Mouse (Mus musculus): Measurements from ENCODE around the gene Gm45140. TPM values are rescaled to one million over a fixed set of nuclear protein-coding genes. Genes with fewer than 3 reads are reported as not detected.

The Gm45140 gene
- polyA plus RNA-seq, 1 experiment, result 6.8 TPM

GRCm38 (mm10) chr6:87748078-87748477 lies 87.5 kb downstream of the Gm45140 start:
- DNase-seq (ENCODE audit: low read depth), result no peak
- TF ChIP-seq CTCF (IDR thresholded peaks at IDR 0.05; ENCODE audit: borderline replicate concordance, extremely low read depth, insufficient read depth, insufficient read length) (no peak), POLR2A (IDR thresholded peaks at IDR 0.05; ENCODE audit: borderline replicate concordance, extremely low read depth, insufficient read depth, insufficient read length, poor library complexity, severe bottlenecking) (no peak)

DNA sequence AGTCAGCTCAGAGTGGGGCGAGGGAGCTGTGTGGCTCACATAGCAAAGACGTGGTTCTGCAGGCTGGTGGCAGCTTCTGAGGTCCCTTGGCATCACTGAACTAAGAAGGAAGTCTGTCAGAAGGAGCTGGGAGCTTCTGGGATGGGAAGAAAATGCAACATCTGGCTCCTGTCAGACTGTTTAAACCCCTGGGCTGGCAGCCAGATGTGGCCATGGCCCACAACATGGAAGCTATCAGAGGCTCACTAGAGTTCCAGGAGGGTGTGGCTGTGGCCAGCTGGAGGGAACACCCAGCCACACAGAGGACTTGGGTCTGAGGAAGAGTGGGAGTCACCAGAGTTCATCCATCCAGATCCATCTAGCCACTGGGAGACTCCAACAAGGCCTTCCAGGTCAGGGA lies 88.7 kb downstream of the Gm45140 start:
- no peak for TF ChIP-seq CTCF (IDR thresholded peaks at IDR 0.05; ENCODE audit: borderline replicate concordance, extremely low read depth, insufficient read depth, insufficient read length)
- no peak for TF ChIP-seq POLR2A (IDR thresholded peaks at IDR 0.05; ENCODE audit: borderline replicate concordance, extremely low read depth, insufficient read depth, insufficient read length, poor library complexity, severe bottlenecking)
- DNase-seq (ENCODE audit: low read depth), result no peak

GRCm38 (mm10) chr6:87746059-87746458 lies 89.5 kb downstream of the Gm45140 start:
- TF ChIP-seq CTCF (IDR thresholded peaks at IDR 0.05; ENCODE audit: borderline replicate concordance, extremely low read depth, insufficient read depth, insufficient read length), result no peak
- no peak for TF ChIP-seq POLR2A (IDR thresholded peaks at IDR 0.05; ENCODE audit: borderline replicate concordance, extremely low read depth, insufficient read depth, insufficient read length, poor library complexity, severe bottlenecking)
- no peak for DNase-seq (ENCODE audit: low read depth)

- no peak for DNase-seq (ENCODE audit: low read depth)
- no peak for TF ChIP-seq POLR2A (IDR thresholded peaks at IDR 0.05; ENCODE audit: borderline replicate concordance, extremely low read depth, insufficient read depth, insufficient read length, poor library complexity, severe bottlenecking)
- no peak for TF ChIP-seq CTCF (IDR thresholded peaks at IDR 0.05; ENCODE audit: borderline replicate concordance, extremely low read depth, insufficient read depth, insufficient read length)
Measured at GRCm38 (mm10) chr6:87745301-87745700, 90.3 kb downstream of the Gm45140 start.

DNA sequence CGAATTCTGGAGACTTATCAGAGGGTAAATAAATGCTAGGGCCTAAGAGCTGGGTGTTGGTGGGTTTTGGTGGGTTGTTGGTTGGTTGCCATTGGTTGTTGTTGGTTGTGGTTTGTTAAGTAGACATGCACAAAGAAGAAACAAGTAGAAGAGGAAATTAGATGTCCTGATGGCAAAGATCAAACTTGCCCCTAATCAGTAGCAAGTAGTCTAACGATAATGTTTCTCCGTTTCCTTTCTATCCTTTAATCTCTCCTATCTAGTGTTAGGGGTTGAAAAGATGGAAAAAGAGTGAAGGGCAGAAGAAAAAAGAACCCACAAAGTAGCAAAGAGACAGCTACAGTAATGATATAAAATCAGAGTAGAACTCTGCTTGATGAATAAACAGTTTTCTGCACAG lies 91.0 kb downstream of the Gm45140 start:
- no peak for DNase-seq (ENCODE audit: low read depth)
- TF ChIP-seq POLR2A (IDR thresholded peaks at IDR 0.05; ENCODE audit: borderline replicate concordance, extremely low read depth, insufficient read depth, insufficient read length, poor library complexity, severe bottlenecking) (no peak), CTCF (IDR thresholded peaks at IDR 0.05; ENCODE audit: borderline replicate concordance, extremely low read depth, insufficient read depth, insufficient read length) (no peak)

DNA sequence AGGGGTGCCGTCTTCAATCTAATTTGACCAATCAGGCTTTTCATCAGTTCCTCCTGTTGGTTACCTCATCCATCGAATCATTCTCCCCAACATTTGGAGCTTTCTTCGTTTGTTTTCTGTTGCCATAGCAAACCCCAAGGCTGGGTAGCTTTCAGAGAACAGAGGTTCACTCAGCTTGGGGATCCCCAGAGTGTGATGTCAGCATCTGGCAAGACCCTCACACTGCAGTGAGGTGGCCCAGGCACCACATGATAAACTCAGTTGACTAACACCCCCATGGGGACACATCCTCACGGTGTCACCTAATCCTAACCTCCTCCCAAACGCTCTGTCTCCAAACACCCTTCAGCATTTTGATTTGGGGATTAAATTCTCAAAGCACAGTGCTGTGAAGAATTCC lies 92.3 kb downstream of the Gm45140 start:
- DNase-seq (ENCODE audit: low read depth), result no peak

GRCm38 (mm10) chr6:87742804-87743203 lies 92.8 kb downstream of the Gm45140 start:
- DNase-seq (ENCODE audit: low read depth), result no peak
- TF ChIP-seq POLR2A (IDR thresholded peaks at IDR 0.05; ENCODE audit: borderline replicate concordance, extremely low read depth, insufficient read depth, insufficient read length, poor library complexity, severe bottlenecking) (no peak), CTCF (IDR thresholded peaks at IDR 0.05; ENCODE audit: borderline replicate concordance, extremely low read depth, insufficient read depth, insufficient read length) (no peak)

More for the DNA sequence above, 92.3 kb downstream of the Gm45140 start:
- TF ChIP-seq POLR2A (IDR thresholded peaks at IDR 0.05; ENCODE audit: borderline replicate concordance, extremely low read depth, insufficient read depth, insufficient read length, poor library complexity, severe bottlenecking), result no peak
- TF ChIP-seq CTCF (IDR thresholded peaks at IDR 0.05; ENCODE audit: borderline replicate concordance, extremely low read depth, insufficient read depth, insufficient read length), result no peak

GRCm38 (mm10) chr6:87741978-87742377 lies 93.6 kb downstream of the Gm45140 start:
- no peak for TF ChIP-seq POLR2A (IDR thresholded peaks at IDR 0.05; ENCODE audit: borderline replicate concordance, extremely low read depth, insufficient read depth, insufficient read length, poor library complexity, severe bottlenecking)
- TF ChIP-seq CTCF (IDR thresholded peaks at IDR 0.05; ENCODE audit: borderline replicate concordance, extremely low read depth, insufficient read depth, insufficient read length), result no peak
- no peak for DNase-seq (ENCODE audit: low read depth)

DNA sequence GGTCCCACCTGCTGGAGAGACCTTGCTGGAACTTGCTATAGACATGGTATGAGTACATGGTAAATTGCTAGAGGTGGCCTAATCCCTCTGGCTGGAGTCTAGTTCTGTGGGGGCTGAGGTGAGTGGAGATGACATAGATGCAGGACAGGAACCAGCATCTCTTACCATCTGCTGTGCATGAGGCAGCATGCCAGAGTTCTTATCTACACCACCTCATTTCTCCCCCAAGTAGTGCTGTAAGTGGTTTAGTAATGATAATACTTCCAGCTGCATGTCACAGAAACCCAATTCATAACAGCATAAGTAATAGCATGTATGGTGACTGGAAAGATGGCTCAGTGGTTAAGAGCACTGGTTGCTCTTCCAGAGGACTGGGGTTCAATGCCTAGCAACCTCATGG lies 95.1 kb downstream of the Gm45140 start:
- no peak for DNase-seq (ENCODE audit: low read depth)
- TF ChIP-seq CTCF (IDR thresholded peaks at IDR 0.05; ENCODE audit: borderline replicate concordance, extremely low read depth, insufficient read depth, insufficient read length) (no peak), POLR2A (IDR thresholded peaks at IDR 0.05; ENCODE audit: borderline replicate concordance, extremely low read depth, insufficient read depth, insufficient read length, poor library complexity, severe bottlenecking) (no peak)

DNA sequence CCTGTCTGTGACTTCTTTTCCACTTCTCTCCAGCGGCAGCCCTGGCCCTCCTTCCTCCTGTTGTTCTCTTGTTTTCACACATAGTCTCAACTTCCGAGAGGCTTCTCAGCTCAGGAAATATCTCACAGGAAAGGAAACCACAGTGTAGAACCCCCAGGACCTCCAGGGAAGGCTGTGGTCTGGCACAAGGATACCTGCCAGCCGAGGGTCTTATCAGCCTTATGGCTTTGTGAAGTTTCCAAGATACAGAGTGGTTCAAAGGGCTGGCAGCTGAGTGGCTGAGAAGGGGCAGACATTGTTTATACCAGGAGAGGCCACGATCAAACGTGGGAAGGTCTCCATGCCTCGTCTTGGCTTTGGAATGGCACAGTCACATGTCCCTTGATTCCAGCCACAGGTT lies 95.7 kb downstream of the Gm45140 start:
- no peak for TF ChIP-seq CTCF (IDR thresholded peaks at IDR 0.05; ENCODE audit: borderline replicate concordance, extremely low read depth, insufficient read depth, insufficient read length)
- TF ChIP-seq POLR2A (IDR thresholded peaks at IDR 0.05; ENCODE audit: borderline replicate concordance, extremely low read depth, insufficient read depth, insufficient read length, poor library complexity, severe bottlenecking), result no peak

More for the DNA sequence above, 95.7 kb downstream of the Gm45140 start:
- no peak for DNase-seq (ENCODE audit: low read depth)

Other genes with a start within 250 kb of the Gm45140 start
- 2.4 TPM in 2 replicates for gene Prokr1, start 245.1 kb downstream of the Gm45140 start, polyA plus RNA-seq (2012; rRNA removed)
- gene Aplf, start 163.6 kb downstream of the Gm45140 start, polyA plus RNA-seq (2012; rRNA removed), result 6.4 and 7.2 TPM in 2 replicates
- gene Efcc1, start 104.9 kb downstream of the Gm45140 start, polyA plus RNA-seq (2012; rRNA removed), result 2.0 and 4.6 TPM in 2 replicates
- gene Gp9, start 57.7 kb downstream of the Gm45140 start, polyA plus RNA-seq (2012; rRNA removed), result 0.50 and 1.3 TPM in 2 replicates
- 13.4 and 14.3 TPM in 2 replicates for gene Rab43, start 23.6 kb downstream of the Gm45140 start, polyA plus RNA-seq (2012; rRNA removed)
- 31.3 and 38.3 TPM in 2 replicates for gene Isy1, start 3.0 kb upstream of the Gm45140 start, polyA plus RNA-seq (2012; rRNA removed)
- gene Cnbp, start 15.3 kb upstream of the Gm45140 start, polyA plus RNA-seq (2012; rRNA removed), result 264 and 299 TPM in 2 replicates
- gene Copg1, start 52.0 kb upstream of the Gm45140 start, polyA plus RNA-seq (2012; rRNA removed), result 78.3 and 121 TPM in 2 replicates
- 35.5 and 38.2 TPM in 2 replicates for gene Hmces, start 78.1 kb upstream of the Gm45140 start, polyA plus RNA-seq (2012; rRNA removed)
- 153 and 175 TPM in 2 replicates for gene H1fx, start 145.8 kb upstream of the Gm45140 start, polyA plus RNA-seq (2012; rRNA removed)
- gene Rab7, start 209.5 kb upstream of the Gm45140 start, polyA plus RNA-seq (2012; rRNA removed), result 243 and 306 TPM in 2 replicates
- 215 and 219 TPM in 2 replicates for gene Rpn1, start 248.7 kb upstream of the Gm45140 start, polyA plus RNA-seq (2012; rRNA removed)